Mouse (Mus musculus): ENCODE measurements at regions not wholly inside any gene's neighbourhood (a gene's known extent, or its start where the extent isn't known, plus 50 kb on each side); places are given as distances from the start of the nearest gene placed in this dataset.

DNA sequence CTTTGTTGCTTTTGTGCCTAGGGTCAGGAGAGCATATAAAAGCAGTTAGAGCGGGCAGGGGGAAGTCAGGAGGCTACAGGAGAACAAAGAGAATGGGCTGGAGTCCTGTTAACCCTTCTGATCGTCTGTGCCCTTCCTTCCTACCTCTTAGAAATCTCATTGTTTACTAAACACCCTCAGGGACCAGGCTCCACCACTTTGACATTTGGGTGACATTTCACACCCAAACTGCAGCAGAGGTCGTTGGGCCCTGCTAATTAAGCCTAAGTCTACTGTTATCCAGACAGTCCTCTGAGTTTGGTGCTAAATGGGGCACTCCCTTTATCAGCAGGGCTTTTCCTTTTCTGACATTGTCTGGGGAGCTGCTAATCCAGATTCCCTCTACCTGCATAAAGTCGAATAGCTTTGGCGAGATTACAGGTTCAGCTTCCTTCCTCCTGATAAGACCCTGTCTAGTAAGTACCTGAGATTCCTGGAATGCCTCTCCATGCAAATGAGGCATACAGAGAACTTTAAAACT lies 84.2 kb upstream of the Arglu1 start:
- no peak for DNase-seq
- 37% methylated on average over 5 of the region's 5 CpGs for WGBS
- H3K27ac ChIP-seq (ENCODE audit: insufficient read depth, low read length), result no peak overlapping the region
- H3K4me3 ChIP-seq (replicated peaks; ENCODE audit: insufficient read depth, low read depth, low read length), result no peak overlapping the region
- no peaks in the 10 kb centered on the region for H3K27me3 ChIP-seq (ENCODE audit: control insufficient read depth, insufficient read depth, low read length)
- no peaks in the 10 kb centered on the region for H3K4me1 ChIP-seq (ENCODE audit: control insufficient read depth, insufficient read depth, low read length)
- TF ChIP-seq CTCF (IDR thresholded peaks at IDR 0.05; ENCODE audit: borderline replicate concordance, insufficient read depth, low read depth, low read length) (no peak), POLR2A (IDR thresholded peaks at IDR 0.05; ENCODE audit: borderline replicate concordance, insufficient read depth, low read length) (no peak)

DNA sequence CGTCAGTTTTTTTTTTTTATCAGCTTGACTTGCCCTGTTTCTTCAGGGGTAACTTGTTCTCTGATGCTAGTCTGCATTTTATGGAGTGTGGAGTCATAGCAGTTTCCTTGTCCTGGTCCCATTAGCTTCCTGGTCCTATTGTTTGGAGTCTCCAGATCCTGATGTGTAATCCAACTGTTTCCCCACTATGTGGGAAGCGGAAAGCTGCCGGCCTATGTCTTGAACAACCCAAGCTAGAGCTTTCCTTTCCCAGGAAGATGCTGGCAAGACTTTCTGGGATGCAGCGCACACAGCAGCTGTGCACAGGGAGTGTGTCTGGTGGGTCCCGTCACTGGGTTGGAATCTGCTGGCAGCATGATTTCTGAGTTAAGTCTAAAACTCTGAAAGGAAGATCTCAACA lies 82.1 kb upstream of the Arglu1 start:
- Histone ChIP-seq H3K4me1 (ENCODE audit: control insufficient read depth, insufficient read depth, low read length) (no peaks in the 10 kb centered on the region), H3K4me3 (replicated peaks; ENCODE audit: insufficient read depth, low read depth, low read length) (no peak overlapping the region), H3K27ac (ENCODE audit: insufficient read depth, low read length) (no peak overlapping the region), H3K27me3 (ENCODE audit: control insufficient read depth, insufficient read depth, low read length) (no peaks in the 10 kb centered on the region)
- TF ChIP-seq CTCF (IDR thresholded peaks at IDR 0.05; ENCODE audit: borderline replicate concordance, insufficient read depth, low read depth, low read length), result no peak
- no peak for TF ChIP-seq POLR2A (IDR thresholded peaks at IDR 0.05; ENCODE audit: borderline replicate concordance, insufficient read depth, low read length)
- 62% methylated on average over 5 of the region's 5 CpGs for WGBS
- DNase-seq, result no peak

DNA sequence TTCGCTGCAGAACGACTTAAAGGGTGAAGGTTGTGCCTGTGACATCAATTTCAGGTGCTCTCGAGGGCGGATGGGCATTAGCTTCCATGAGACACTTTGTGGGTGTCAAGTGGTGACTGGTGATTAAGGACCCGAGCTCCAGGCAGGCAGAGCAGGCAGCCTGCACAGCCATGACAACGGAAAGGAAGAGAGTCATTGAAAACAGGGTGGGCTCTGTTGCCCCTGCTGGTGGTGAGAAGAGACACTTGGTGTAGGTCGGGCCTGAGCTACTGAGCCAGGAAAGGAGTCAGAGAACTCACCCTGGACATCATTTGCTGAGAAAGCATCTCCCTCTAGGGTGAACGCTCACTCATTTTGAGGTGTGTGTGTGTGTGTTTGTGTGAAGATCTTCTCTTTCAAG lies 80.1 kb upstream of the Arglu1 start:
- no peaks in the 10 kb centered on the region for H3K4me1 ChIP-seq (ENCODE audit: control insufficient read depth, insufficient read depth, low read length)
- TF ChIP-seq POLR2A (IDR thresholded peaks at IDR 0.05; ENCODE audit: borderline replicate concordance, insufficient read depth, low read length), result no peak
- no peak for TF ChIP-seq CTCF (IDR thresholded peaks at IDR 0.05; ENCODE audit: borderline replicate concordance, insufficient read depth, low read depth, low read length)
- no peak overlapping the region for H3K4me3 ChIP-seq (replicated peaks; ENCODE audit: insufficient read depth, low read depth, low read length)
- H3K27ac ChIP-seq (ENCODE audit: insufficient read depth, low read length), result no peak overlapping the region
- no peaks in the 10 kb centered on the region for H3K27me3 ChIP-seq (ENCODE audit: control insufficient read depth, insufficient read depth, low read length)
- 74% methylated on average over 8 of the region's 8 CpGs for WGBS
- no peak for DNase-seq

DNA sequence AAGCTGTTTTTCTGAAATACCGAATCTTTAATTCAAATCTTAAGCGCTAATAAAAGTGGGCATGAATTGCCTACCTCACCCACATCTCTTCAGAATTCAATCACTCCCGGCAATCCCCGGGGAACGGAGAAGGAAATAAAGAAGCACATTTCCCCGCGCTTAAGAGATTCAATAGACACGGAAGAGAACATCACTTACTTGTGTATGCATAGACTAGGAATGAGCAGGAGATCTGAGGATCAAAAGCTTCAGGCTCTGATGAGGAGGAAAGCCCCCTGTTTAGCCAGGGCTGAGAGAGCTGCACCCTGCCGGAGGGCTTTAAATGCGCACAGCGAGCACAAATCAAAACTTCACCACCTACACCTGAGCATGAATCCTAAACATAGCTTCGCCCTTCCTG lies 72.0 kb upstream of the Arglu1 start:
- no peak for DNase-seq
- Histone ChIP-seq H3K27me3 (ENCODE audit: control insufficient read depth, insufficient read depth, low read length) (no peaks in the 10 kb centered on the region; the same call in 1 of the 2 replicates), H3K4me1 (ENCODE audit: control insufficient read depth, insufficient read depth, low read length) (no peaks in the 10 kb centered on the region), H3K4me3 (replicated peaks; ENCODE audit: insufficient read depth, low read depth, low read length) (no peak overlapping the region), H3K27ac (ENCODE audit: insufficient read depth, low read length) (no peak overlapping the region)
- TF ChIP-seq POLR2A (IDR thresholded peaks at IDR 0.05; ENCODE audit: borderline replicate concordance, insufficient read depth, low read length) (no peak), CTCF (IDR thresholded peaks at IDR 0.05; ENCODE audit: borderline replicate concordance, insufficient read depth, low read depth, low read length) (no peak)
- whole genome bisulfite sequencing, result 69% methylated on average over 12 of the region's 12 CpGs

DNA sequence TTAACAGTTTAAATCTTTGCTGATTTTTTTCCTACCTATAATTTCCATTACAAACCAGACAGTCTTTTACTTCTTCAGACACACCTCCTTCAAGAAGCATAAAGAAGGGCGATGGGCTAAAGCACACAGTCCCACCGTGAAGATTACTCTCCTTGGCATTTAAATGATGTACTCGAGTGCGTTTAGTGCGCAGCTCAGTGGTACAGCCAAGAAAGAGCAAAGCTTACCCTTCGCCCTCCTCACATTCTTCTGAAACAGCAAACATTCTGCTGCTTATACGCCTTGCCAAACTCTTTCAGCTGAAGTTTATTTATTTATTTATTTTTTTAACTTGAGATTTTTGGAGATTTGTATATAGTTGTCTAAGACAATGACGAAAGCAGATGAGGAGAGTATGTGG lies 68.0 kb upstream of the Arglu1 start:
- H3K27ac ChIP-seq (ENCODE audit: insufficient read depth, low read length), result no peak overlapping the region
- DNase-seq, result no peak
- TF ChIP-seq POLR2A (IDR thresholded peaks at IDR 0.05; ENCODE audit: borderline replicate concordance, insufficient read depth, low read length) (no peak), CTCF (IDR thresholded peaks at IDR 0.05; ENCODE audit: borderline replicate concordance, insufficient read depth, low read depth, low read length) (no peak)
- no peaks in the 10 kb centered on the region for H3K4me1 ChIP-seq (ENCODE audit: control insufficient read depth, insufficient read depth, low read length)
- no peaks in the 10 kb centered on the region; the same call in 1 of the 2 replicates for H3K27me3 ChIP-seq (ENCODE audit: control insufficient read depth, insufficient read depth, low read length)
- WGBS, result 81% methylated on average over 8 of the region's 8 CpGs
- no peak overlapping the region for H3K4me3 ChIP-seq (replicated peaks; ENCODE audit: insufficient read depth, low read depth, low read length)

- Histone ChIP-seq H3K27me3 (ENCODE audit: control insufficient read depth, insufficient read depth, low read length) (no peaks in the 10 kb centered on the region), H3K27ac (ENCODE audit: insufficient read depth, low read length) (no peak overlapping the region), H3K4me3 (replicated peaks; ENCODE audit: insufficient read depth, low read depth, low read length) (no peak overlapping the region), H3K4me1 (ENCODE audit: control insufficient read depth, insufficient read depth, low read length) (no peaks in the 10 kb centered on the region)
- DNase-seq, result no peak
- no peak for TF ChIP-seq CTCF (IDR thresholded peaks at IDR 0.05; ENCODE audit: borderline replicate concordance, insufficient read depth, low read depth, low read length)
- TF ChIP-seq POLR2A (IDR thresholded peaks at IDR 0.05; ENCODE audit: borderline replicate concordance, insufficient read depth, low read length), result no peak
- 95% methylated on average over 15 of the region's 15 CpGs for WGBS
Observed at GRCm38 (mm10) chr8:8751208-8751607, 60.9 kb upstream of the Arglu1 start.

GRCm38 (mm10) chr8:8746691-8747090 lies 56.4 kb upstream of the Arglu1 start:
- DNase-seq, result no peak
- TF ChIP-seq CTCF (IDR thresholded peaks at IDR 0.05; ENCODE audit: borderline replicate concordance, insufficient read depth, low read depth, low read length) (no peak), POLR2A (IDR thresholded peaks at IDR 0.05; ENCODE audit: borderline replicate concordance, insufficient read depth, low read length) (no peak)
- no peak overlapping the region for H3K27ac ChIP-seq (ENCODE audit: insufficient read depth, low read length)
- H3K27me3 ChIP-seq (ENCODE audit: control insufficient read depth, insufficient read depth, low read length), result no peaks in the 10 kb centered on the region
- H3K4me3 ChIP-seq (replicated peaks; ENCODE audit: insufficient read depth, low read depth, low read length), result no peak overlapping the region
- H3K4me1 ChIP-seq (ENCODE audit: control insufficient read depth, insufficient read depth, low read length), result no peaks in the 10 kb centered on the region
- 81% methylated on average over 1 of the region's 1 CpGs for WGBS

- 93% methylated on average over 9 of the region's 9 CpGs for WGBS
- TF ChIP-seq POLR2A (IDR thresholded peaks at IDR 0.05; ENCODE audit: borderline replicate concordance, insufficient read depth, low read length) (no peak), CTCF (IDR thresholded peaks at IDR 0.05; ENCODE audit: borderline replicate concordance, insufficient read depth, low read depth, low read length) (no peak)
- DNase-seq, result no peak
- H3K27me3 ChIP-seq (ENCODE audit: control insufficient read depth, insufficient read depth, low read length), result no peaks in the 10 kb centered on the region
- H3K4me3 ChIP-seq (replicated peaks; ENCODE audit: insufficient read depth, low read depth, low read length), result no peak overlapping the region
- no peak overlapping the region for H3K27ac ChIP-seq (ENCODE audit: insufficient read depth, low read length)
- no peaks in the 10 kb centered on the region for H3K4me1 ChIP-seq (ENCODE audit: control insufficient read depth, insufficient read depth, low read length)
Observed at GRCm38 (mm10) chr8:8745615-8746285, 55.4 kb upstream of the Arglu1 start.

Data from cerebellum, adult 2 months (tissue).